Mouse (Mus musculus) neural tube, embryonic 13.5 days (tissue): ENCODE measurements around the gene Llcfc1. TPM values are rescaled to one million over a fixed set of nuclear protein-coding genes. Genes with fewer than 3 reads are reported as not detected.

Experiments used
- ATAC-seq: fragments of 200-750 bp; cut with Nextera tagmentation; 2 replicates; pipeline ENCODE4 v1.8.0; 2017; ENCODE audit warnings: low read depth, mild to moderate bottlenecking, moderate TSS enrichment, moderate library complexity
- H3K27ac ChIP-seq: fragments of 300-500 bp; sonication (generic); replicated peaks from 2 replicates; pipeline ENCODE4 v1.5.1; 2015; ENCODE audit warnings: moderate library complexity, mild to moderate bottlenecking, inconsistent platforms
- H3K27me3 ChIP-seq: fragments of 300-500 bp; sonication (generic); 2 replicates; pipeline ENCODE4 v1.6.1; 2015; ENCODE audit warnings: mild to moderate bottlenecking, inconsistent platforms
- H3K36me3 ChIP-seq: fragments of 300-500 bp; sonication (generic); 2 replicates; pipeline ENCODE4 v1.6.1; 2015; ENCODE audit warnings: mild to moderate bottlenecking, inconsistent platforms
- H3K4me1 ChIP-seq: fragments of 300-500 bp; sonication (generic); replicated peaks from 2 replicates; pipeline ENCODE4 v1.6.1; 2015; ENCODE audit warnings: inconsistent platforms
- H3K4me2 ChIP-seq: fragments of 300-500 bp; sonication (generic); 2 replicates; pipeline ENCODE4 v1.6.1; 2015; ENCODE audit warnings: inconsistent platforms, mild to moderate bottlenecking, moderate library complexity
- H3K4me3 ChIP-seq: fragments of 300-500 bp; sonication (generic); 2 replicates; pipeline ENCODE4 v1.5.1; 2015; ENCODE audit warnings: mild to moderate bottlenecking, inconsistent platforms
- H3K9ac ChIP-seq: fragments of 300-500 bp; sonication (generic); 2 replicates; pipeline ENCODE4 v1.6.1; 2015; ENCODE audit warnings: moderate library complexity, mild to moderate bottlenecking, inconsistent platforms
- H3K9me3 ChIP-seq: fragments of 300-500 bp; sonication (generic); 2 replicates; pipeline ENCODE4 v1.6.1; 2016; ENCODE audit warnings: inconsistent platforms
- WGBS: fragments of 180-500 bp; shearing (Covaris S2); methylation state at CpG from one replicate; pipeline ENCODE4 v1.1.7; 2015; 5-methylcytosine and 5-hydroxymethylcytosine counted together
- polyA plus RNA-seq: library from polyadenylated mRNA; unstranded; fragments of >200 nt; fragmentation: Nextera tagmentation; extraction: Ambion mirVana; gene quantifications from 2 replicates; pipeline ENCODE4 v1.2.1, GENCODE M21; 2015

Llcfc1 gene
- polyA plus RNA-seq, 1 experiment from 2014 or later: not detected

GRCm38 (mm10) chr6:41658487-41658886 lies 25.7 kb upstream of the Llcfc1 start:
- Histone ChIP-seq H3K9ac (no peak overlapping the region), H3K4me2 (no peak overlapping the region), H3K4me1 (no peaks in the 10 kb centered on the region), H3K27ac (no peak overlapping the region), H3K36me3 (no peaks in the 10 kb centered on the region), H3K27me3 (no peaks in the 10 kb centered on the region), H3K4me3 (no peak overlapping the region), H3K9me3 (no peaks in the 10 kb centered on the region)
- no peak for ATAC-seq
- WGBS: 80% methylated on average over 1 of the region's 1 CpGs

GRCm38 (mm10) chr6:41662320-41662719 lies 21.9 kb upstream of the Llcfc1 start:
- Histone ChIP-seq H3K4me2 (no peak overlapping the region), H3K36me3 (no peaks in the 10 kb centered on the region), H3K4me1 (no peaks in the 10 kb centered on the region), H3K27ac (no peak overlapping the region), H3K4me3 (no peak overlapping the region), H3K27me3 (no peaks in the 10 kb centered on the region), H3K9ac (no peak overlapping the region), H3K9me3 (no peaks in the 10 kb centered on the region)
- 28% methylated on average over 2 of the region's 2 CpGs for WGBS
- no peak for ATAC-seq

GRCm38 (mm10) chr6:41676530-41676929 lies 7.7 kb upstream of the Llcfc1 start:
- 90% methylated on average over 2 of the region's 2 CpGs for WGBS
- H3K27me3 ChIP-seq: no peaks in the 10 kb centered on the region
- no peak for ATAC-seq

GRCm38 (mm10) chr6:41680669-41681068 lies 3.6 kb upstream of the Llcfc1 start, which contains the start of gene Trpv5:
Gene Trpv5, minus strand, starts transcription at chr6:41680769.
- no peaks in the 10 kb centered on the region for H3K36me3 ChIP-seq
- no peak within 1 kb of the TSS for H3K4me2 ChIP-seq
- H3K4me1 ChIP-seq: no peaks in the 10 kb centered on the region
- WGBS: 69% methylated on average over 1 of the region's 1 CpGs
- H3K27ac ChIP-seq: no peak within 1 kb of the TSS
- H3K9ac ChIP-seq: no peak within 1 kb of the TSS
- H3K9me3 ChIP-seq: no peaks in the 10 kb centered on the region
- ATAC-seq: no peak
- H3K27me3 ChIP-seq: no peaks in the 10 kb centered on the region
- H3K4me3 ChIP-seq: no peak within 1 kb of the TSS

More at GRCm38 (mm10) chr6:41676530-41676929, 7.7 kb upstream of the Llcfc1 start:
- no peaks in the 10 kb centered on the region for H3K36me3 ChIP-seq
- H3K27ac ChIP-seq: no peak overlapping the region
- no peak overlapping the region for H3K4me2 ChIP-seq
- H3K9ac ChIP-seq: no peak overlapping the region
- no peaks in the 10 kb centered on the region for H3K9me3 ChIP-seq
- H3K4me3 ChIP-seq: no peak overlapping the region
- H3K4me1 ChIP-seq: no peaks in the 10 kb centered on the region

- 74% methylated on average over 5 of the region's 5 CpGs for WGBS
- Histone ChIP-seq H3K27ac (no peak overlapping the region), H3K9ac (no peak overlapping the region), H3K4me2 (no peak overlapping the region), H3K36me3 (no peaks in the 10 kb centered on the region), H3K4me3 (no peak overlapping the region), H3K9me3 (no peaks in the 10 kb centered on the region), H3K27me3 (no peaks in the 10 kb centered on the region), H3K4me1 (no peaks in the 10 kb centered on the region)
- ATAC-seq: no peak
Observed at GRCm38 (mm10) chr6:41681656-41682055, 2.6 kb upstream of the Llcfc1 start.

- Histone ChIP-seq H3K9ac (no peak overlapping the region), H3K9me3 (no peaks in the 10 kb centered on the region), H3K27me3 (no peaks in the 10 kb centered on the region), H3K4me1 (no peaks in the 10 kb centered on the region), H3K4me2 (no peak overlapping the region), H3K36me3 (no peaks in the 10 kb centered on the region), H3K27ac (no peak overlapping the region), H3K4me3 (no peak overlapping the region)
- ATAC-seq: no peak
- WGBS: 93% methylated on average over 5 of the region's 5 CpGs
Observed at GRCm38 (mm10) chr6:41684911-41685310, 680 bp downstream of the Llcfc1 start.

GRCm38 (mm10) chr6:41685596-41685995 lies 1.4 kb downstream of the Llcfc1 start:
- no peak for ATAC-seq
- H3K27me3 ChIP-seq: no peaks in the 10 kb centered on the region
- no peaks in the 10 kb centered on the region for H3K9me3 ChIP-seq
- no peak overlapping the region for H3K4me2 ChIP-seq
- no peaks in the 10 kb centered on the region for H3K36me3 ChIP-seq
- 73% methylated on average over 3 of the region's 3 CpGs for WGBS
- no peak overlapping the region for H3K4me3 ChIP-seq
- H3K4me1 ChIP-seq: no peaks in the 10 kb centered on the region
- no peak overlapping the region for H3K27ac ChIP-seq
- H3K9ac ChIP-seq: no peak overlapping the region

GRCm38 (mm10) chr6:41692200-41692599 lies 8.0 kb downstream of the Llcfc1 start:
- no peaks in the 10 kb centered on the region for H3K4me1 ChIP-seq
- H3K36me3 ChIP-seq: no peaks in the 10 kb centered on the region
- ATAC-seq: no peak
- no peak overlapping the region for H3K9ac ChIP-seq
- H3K9me3 ChIP-seq: no peaks in the 10 kb centered on the region
- no peak overlapping the region for H3K27ac ChIP-seq
- no peak overlapping the region for H3K4me3 ChIP-seq
- H3K27me3 ChIP-seq: no peaks in the 10 kb centered on the region
- no peak overlapping the region for H3K4me2 ChIP-seq

GRCm38 (mm10) chr6:41694407-41694806 lies 10.2 kb downstream of the Llcfc1 start:
- no peak for ATAC-seq
- Histone ChIP-seq H3K9me3 (no peaks in the 10 kb centered on the region), H3K36me3 (no peaks in the 10 kb centered on the region), H3K4me1 (no peaks in the 10 kb centered on the region), H3K4me2 (no peak overlapping the region), H3K27ac (no peak overlapping the region), H3K4me3 (no peak overlapping the region), H3K9ac (no peak overlapping the region), H3K27me3 (no peaks in the 10 kb centered on the region)
- WGBS: 91% methylated on average over 1 of the region's 1 CpGs

- no peak overlapping the region for H3K4me2 ChIP-seq
- no peak overlapping the region for H3K4me3 ChIP-seq
- WGBS: 94% methylated on average over 1 of the region's 1 CpGs
- H3K9ac ChIP-seq: no peak overlapping the region
- no peaks in the 10 kb centered on the region for H3K4me1 ChIP-seq
- H3K27ac ChIP-seq: no peak overlapping the region
- ATAC-seq: no peak
- H3K9me3 ChIP-seq: no peaks in the 10 kb centered on the region
- H3K36me3 ChIP-seq: no peaks in the 10 kb centered on the region
- no peaks in the 10 kb centered on the region for H3K27me3 ChIP-seq
Observed at GRCm38 (mm10) chr6:41701245-41701644, 17.0 kb downstream of the Llcfc1 start.

- H3K36me3 ChIP-seq: no peaks in the 10 kb centered on the region
- no peak overlapping the region for H3K9ac ChIP-seq
- H3K4me3 ChIP-seq: no peak overlapping the region
- no peaks in the 10 kb centered on the region for H3K4me1 ChIP-seq
- WGBS: 86% methylated on average over 2 of the region's 2 CpGs
- no peaks in the 10 kb centered on the region for H3K9me3 ChIP-seq
- ATAC-seq: no peak
- H3K27me3 ChIP-seq: no peaks in the 10 kb centered on the region
- H3K4me2 ChIP-seq: no peak overlapping the region
- no peak overlapping the region for H3K27ac ChIP-seq
Observed at GRCm38 (mm10) chr6:41702928-41703327, 18.7 kb downstream of the Llcfc1 start.

- Histone ChIP-seq H3K36me3 (no peaks in the 10 kb centered on the region), H3K27me3 (no peaks in the 10 kb centered on the region), H3K27ac (no peak within 1 kb of the TSS), H3K9ac (no peak within 1 kb of the TSS), H3K4me3 (no peak within 1 kb of the TSS), H3K4me1 (no peaks in the 10 kb centered on the region), H3K9me3 (no peaks in the 10 kb centered on the region), H3K4me2 (no peak within 1 kb of the TSS)
- 57% methylated on average over 1 of the region's 1 CpGs for WGBS
- ATAC-seq: no peak
Observed at GRCm38 (mm10) chr6:41704123-41704522, 19.9 kb downstream of the Llcfc1 start, which contains the start of gene Kel. Gene Kel, minus strand, starts transcription at chr6:41704339.

GRCm38 (mm10) chr6:41706275-41706674 lies 22.0 kb downstream of the Llcfc1 start:
- Histone ChIP-seq H3K4me1 (no peaks in the 10 kb centered on the region), H3K9ac (no peak overlapping the region), H3K9me3 (no peaks in the 10 kb centered on the region), H3K4me3 (no peak overlapping the region), H3K27me3 (no peaks in the 10 kb centered on the region), H3K36me3 (no peaks in the 10 kb centered on the region), H3K27ac (no peak overlapping the region), H3K4me2 (no peak overlapping the region)
- 92% methylated on average over 7 of the region's 7 CpGs for WGBS
- no peak for ATAC-seq
